Mouse (Mus musculus): ENCODE measurements around the gene Dcx. TPM values are rescaled to one million over a fixed set of nuclear protein-coding genes. Genes with fewer than 3 reads are reported as not detected.
A peak's percentile ranks its signal among the peaks of the same experiment; 100 is the strongest.

Dcx gene
- total RNA-seq (2021), result not detected

DNA sequence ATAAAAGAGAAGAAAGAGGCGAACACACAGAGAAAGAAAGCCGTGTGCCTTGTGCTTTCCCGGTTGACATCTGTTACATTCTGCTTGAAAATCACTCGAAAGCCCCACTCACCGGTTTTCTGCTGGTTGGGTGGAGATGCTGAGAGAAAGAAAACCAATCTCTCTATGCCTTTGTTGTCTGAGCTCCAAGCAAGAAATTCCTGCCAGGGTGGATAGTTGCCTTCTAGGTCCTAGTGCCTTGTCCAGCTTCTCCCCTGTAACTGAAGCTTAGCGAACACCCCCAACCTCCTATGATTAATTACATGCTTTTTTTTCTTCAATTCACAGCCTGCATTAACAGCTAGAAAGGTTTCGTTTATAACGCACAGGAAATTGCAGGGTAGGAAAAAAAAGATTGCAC lies at the start of gene Dcx:
Gene Dcx (minus strand): TSS at position 354 of the 400 bp plus-strand sequence.
- intact Hi-C loops (cut with DNase I), result no loop called here
- no peak for DNase-seq

DNA sequence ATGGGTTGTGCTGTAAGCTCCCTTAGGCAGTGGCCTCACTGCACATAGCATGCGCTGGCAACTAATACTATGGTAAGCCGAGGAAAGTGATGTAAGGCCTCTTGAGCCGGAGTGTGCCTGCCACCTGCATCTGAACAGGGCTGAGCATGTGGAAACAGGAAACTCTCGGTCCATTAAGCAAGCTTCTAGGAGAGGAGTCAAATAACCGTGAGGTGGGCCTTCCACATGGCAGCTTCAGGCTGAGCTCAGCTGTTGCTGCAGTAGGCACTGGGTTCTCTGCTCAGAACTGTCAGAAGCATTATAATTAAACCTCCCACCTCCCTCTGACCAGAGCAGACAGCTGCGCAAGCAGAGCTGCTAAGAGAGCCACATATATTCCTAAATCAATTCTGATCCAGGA lies 33.1 kb upstream of the Dcx start:
- DNase-seq, result no peak
- intact Hi-C loops (cut with DNase I), result no loop called here

DNA sequence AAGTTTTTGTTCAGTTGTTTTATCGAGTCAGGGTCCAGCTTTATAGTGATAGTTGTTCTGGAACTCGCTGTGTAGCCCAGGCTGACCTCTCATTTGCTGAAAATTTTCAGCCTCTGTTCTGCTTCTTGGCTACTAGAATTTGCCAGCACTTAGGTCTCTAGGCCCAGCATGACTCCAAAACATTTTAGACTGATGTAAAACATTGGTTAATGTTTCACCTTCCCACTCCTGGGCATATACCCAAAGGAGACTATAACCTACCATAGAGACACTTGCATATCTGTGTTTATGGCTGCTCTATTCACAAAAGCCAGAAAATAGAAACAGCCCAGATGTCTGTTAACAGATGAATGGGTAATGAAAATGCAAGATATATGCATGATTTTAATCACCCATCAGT lies 560 bp upstream of the Dcx start:
- intact Hi-C loops (cut with DNase I), result no loop called here
- DNase-seq, result no peak

DNA sequence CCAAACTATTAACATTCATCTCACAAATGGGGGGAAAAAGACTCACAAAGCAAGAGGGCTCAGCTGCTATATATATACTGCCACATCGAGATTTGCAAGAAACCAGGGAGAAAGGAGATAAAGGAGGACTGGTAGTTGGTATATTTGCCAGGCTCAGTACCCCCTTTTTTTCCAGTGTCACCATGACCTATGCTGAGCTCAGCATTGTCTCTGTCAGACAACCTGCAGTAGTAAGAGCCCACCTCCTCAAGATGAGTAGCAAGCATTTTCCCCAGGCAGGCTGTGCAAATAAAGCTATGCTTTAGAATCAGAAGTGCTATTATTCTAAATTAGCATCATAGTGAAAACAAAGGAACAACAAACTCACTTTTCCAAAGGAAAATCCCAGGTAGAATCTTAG lies 581 bp downstream of the Dcx start:
- no peak for DNase-seq
- intact Hi-C loops (cut with DNase I), result no loop called here

DNA sequence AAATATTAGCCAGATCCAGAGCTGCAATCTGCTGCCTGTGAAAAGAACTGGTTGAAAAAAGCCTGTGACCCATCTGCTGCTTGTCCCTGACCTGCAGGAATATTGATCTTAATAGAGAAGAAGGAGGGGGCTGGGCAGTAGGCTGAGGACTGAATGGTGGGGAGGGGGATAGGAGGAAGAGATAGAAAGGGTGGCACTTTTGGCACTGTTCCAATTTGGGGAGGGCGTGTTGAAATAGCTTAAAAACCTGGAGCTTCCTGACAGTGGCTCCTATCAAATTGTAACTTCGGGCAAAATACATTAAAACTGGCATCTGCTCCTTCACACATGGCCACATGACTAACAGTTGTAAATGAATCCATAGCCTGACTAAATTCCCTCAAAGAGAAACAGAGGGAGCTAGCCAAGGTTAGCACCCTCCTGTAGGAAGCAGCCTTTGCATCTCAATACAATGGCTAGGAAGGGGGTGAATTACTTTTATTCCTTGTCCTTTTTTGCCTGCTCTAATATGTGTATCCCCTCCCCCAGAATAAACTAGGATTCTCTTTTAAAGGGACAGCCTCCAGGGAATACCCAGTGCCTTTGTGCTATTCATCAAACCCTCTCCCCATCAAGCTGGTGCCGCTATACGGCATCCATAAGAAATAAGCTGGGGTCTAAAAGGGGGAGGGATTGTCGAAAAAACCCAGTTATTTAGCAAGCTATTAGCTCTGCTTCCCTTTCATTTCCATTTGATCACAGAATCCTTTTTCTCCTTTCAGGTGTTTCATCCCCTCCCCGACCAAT lies 1.5 kb downstream of the Dcx start:
- DNase-seq, result no peak
- intact Hi-C loops (cut with DNase I), result no loop called here

DNA sequence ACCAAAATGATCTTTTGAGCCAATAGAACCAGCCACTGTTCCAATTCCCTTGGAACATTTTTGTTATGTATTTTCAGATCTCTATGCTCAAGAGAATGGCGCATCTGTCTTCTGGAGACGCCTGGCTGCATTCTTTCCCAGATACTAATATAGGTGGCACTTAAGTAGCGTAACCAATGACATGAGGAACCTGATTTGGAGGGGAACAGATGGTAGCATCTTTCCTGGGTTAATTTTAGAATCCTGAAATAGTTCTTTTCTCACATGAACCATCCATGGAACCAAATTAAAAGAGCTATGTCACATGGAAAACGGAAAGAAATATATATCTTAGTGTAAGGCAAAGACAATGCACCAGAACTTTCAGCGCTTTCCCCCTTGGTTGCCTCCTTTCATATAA lies 11.0 kb downstream of the Dcx start:
- intact Hi-C loops (cut with DNase I), result no loop called here
- DNase-seq, result no peak

DNA sequence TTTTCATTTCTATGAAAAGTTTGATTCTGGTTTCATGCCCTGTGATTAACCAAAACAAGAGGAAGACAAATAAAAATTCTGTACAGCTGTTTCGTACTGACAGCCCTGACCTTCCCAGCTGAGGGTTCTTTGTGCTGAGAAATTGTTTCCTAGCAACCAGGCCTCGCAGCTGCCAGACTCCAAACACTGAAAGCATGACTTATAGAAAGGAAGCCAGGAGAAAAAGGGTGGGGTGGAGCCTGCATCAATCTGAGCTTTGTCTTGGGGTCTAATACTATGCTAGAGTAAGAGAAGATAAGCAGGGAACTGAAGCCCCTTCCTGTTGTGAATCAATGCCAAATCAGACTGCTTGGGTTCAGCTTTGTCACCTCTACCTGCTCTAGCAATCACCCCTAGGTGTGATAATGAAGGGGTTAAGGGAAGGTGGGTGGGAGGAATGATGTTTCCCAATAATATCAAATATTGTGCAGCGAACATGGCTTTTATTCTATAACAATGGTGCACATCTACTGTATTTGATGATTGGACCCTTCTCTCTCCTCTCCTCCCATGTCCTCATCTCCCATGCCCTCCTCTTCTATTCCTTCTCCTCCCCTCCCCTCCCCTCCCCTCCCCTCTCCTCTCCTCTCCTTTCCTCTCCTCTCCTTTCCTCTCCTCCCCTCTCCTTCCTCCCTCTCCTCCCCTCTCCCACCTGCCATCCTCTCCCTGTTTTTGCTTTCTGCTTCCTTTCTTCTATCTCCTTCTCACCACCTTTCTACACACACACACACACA lies 26.2 kb downstream of the Dcx start:
- intact Hi-C loops (cut with DNase I), result no loop called here
- peak in 1 of 2 experiments; percentile 10 for DNase-seq

DNA sequence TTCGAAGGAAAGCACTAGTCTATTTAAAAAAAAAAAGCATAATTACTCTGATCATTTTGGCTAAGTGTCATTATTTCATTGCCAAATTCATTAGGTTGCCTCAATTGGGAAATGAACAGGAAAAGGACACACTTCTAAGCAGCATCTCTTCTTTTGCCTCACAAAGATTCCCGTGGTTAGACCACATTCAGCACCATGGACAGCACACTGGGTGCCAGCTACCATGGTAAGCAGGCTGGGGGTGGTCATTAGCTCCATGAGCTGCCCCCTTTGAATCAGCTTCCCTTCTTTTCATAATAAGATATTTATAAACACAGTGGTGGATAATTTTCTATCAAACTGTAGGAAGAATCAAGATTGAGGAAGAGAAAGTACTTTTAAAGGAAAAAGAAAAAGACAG lies 28.4 kb downstream of the Dcx start:
- intact Hi-C loops (cut with DNase I), result no loop called here
- peak in 1 of 2 experiments; percentile 31 for DNase-seq

DNA sequence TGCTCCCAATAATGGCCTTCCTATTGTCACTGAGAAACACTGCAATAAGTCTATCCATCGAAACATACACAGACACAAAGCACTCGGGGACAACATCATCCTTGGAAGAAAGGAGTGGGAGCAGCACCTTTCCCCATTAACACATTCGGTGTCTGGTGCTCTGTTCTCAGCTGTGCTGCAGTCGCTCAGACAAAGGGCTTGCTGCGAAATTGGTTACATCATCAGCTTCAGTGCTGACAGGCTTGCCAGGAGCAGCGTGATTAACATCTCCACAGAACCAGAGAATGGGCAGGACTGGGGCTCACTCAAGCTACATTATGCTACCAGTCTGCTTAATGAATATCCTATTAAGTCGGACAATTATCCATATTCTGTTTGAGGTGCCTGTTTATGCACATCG lies 30.8 kb downstream of the Dcx start:
- intact Hi-C loops (cut with DNase I), result no loop called here
- DNase-seq, result no peak

DNA sequence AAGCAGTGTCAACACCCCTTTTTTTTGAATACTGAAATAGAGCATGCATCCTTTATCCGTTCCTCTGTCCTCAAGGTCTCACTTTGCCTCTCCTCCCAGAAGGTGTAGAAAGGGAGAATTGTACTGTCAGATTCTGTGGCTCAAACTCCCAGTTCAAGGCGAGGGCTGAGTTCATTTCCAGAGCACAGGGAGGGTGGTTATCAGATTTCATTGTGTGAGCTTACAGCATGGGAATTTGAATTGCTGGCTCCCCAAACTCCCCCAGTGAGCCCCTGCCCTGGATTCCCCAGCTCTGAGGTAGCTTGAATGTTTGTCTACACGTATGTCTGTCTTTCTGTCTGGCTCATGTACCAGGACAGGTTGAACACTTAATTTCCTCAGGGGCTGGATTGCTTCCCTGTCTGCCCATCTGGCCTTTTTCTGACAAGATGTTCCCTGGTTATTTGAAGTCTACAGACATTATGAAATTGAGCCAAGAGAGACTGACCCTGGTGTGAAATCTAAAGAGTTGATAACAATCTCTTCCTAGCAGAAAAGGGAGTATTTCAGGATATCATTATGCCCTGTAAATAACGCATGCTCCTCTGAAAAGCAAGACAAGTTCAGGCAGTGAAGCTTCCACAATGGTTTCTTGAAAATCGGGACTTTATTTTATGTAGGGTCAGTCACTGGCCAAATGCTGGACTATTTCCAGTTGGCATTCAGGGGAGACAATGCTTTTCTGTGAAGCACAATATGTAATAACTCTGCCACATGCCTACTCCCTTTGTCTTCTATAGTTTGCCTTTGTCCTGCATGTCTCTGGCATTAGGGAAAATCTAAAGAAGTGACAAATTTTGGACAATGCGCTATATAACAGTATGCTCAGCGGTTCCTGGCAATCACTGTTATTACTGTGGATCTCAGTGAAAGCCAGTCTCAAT lies 35.5 kb downstream of the Dcx start:
- DNase-seq, result no peak
- intact Hi-C loops (cut with DNase I), result no loop called here

DNA sequence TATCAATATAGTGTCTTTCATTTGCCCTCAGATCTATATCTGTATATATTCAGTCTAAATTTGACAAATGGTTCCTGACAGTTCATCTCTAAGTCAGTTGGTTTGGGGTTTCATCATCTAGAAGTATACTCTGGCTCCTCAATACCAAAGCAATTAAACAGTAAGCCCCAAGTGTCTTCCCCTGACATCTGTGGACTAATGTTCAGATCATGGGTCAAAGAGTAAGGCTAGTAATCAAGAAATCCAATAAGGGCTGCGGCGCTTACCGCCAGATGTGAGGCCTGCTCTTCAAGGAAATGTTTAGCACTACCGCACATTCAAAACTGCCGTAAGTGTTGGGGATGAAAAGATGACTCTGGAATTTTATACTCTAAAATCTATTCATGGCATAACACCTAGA lies 36.2 kb downstream of the Dcx start:
- no peak for DNase-seq
- intact Hi-C loops (cut with DNase I), result no loop called here

DNA sequence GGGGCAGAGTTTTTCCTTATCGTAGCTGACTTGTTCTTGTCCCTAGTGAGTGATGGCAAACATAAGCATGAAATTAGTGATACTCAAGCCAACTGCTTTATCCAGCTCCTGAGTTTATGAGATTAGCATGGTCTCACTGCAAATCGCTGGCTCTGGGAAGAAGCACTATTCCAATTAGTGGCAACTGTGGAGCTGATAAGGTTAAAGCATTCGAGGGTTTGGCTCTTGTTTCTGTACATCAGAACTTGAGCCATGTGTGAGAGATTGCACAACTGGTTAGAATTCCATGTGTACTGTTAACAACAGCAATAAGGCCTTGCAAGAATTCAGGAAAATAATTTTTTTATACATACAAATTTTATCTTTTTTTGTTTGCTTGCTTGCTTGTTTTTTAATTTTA lies 39.9 kb downstream of the Dcx start:
- no peak for DNase-seq
- intact Hi-C loops (cut with DNase I), result no loop called here

DNA sequence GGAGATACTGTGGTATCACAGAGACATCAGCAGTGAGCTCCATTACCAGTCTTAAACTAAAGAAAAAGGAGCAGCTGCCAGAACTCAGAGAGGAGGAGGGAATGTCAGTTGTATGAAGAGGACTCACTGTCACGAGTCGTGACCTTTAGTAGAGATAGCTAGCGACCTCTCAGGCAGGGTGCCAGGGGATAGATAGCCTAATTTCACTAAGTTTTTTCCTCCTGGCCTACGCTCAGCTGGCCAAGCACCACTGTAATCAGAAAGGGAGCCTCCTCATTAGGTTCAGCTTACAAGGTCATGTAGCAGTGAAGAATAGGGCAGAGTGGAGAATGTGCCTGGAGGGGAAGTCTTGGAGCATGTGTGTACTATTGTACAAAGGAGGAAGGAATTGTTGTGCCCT lies 47.3 kb downstream of the Dcx start:
- intact Hi-C loops (cut with DNase I), result no loop called here
- DNase-seq, result peak; percentile 54 to 61

DNA sequence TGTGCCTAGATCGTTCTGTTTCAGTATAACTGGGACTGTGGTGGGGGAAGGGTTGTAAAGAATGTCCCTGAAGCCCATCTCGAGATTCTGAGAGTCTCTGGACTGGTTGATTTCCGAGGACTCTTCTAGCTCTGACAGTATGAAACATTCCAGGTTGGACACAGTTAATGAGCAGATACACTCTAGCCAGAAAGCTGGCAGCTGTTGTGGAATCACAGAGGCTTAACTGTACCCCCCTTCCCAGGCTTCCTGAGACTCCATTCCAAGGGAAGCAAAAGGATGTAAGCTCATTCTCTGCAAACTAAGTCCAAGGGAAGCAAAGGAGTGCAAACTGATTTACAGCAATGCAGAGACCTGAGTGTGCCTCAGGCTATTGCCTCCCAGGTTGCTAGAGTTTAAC lies 48.2 kb downstream of the Dcx start:
- DNase-seq, result peak in 1 of 2 experiments; percentile 9

DNA sequence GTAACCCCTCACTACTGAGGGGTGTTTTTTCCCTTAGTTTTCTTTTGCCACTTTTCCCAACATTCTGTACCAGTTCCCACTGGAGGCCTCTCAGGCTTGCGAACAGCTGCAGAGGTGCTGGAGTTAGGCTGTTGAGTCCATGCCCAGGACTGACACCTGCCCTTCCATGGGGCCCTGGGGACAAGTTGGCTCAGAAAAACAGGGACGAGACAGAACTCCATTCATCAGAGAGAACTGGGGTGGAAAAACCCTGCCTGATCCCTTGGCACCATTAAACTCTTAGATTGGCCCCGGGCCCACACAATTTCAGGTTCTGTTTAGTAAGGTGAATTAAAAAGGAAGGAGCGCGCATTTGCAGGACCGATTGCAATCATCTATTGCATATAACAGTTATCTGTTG lies 48.8 kb downstream of the Dcx start:
- intact Hi-C loops (cut with DNase I), result no loop called here
- no peak for DNase-seq

More for the DNA sequence above, 48.2 kb downstream of the Dcx start:
- intact Hi-C loops (cut with DNase I), result no loop called here

DNA sequence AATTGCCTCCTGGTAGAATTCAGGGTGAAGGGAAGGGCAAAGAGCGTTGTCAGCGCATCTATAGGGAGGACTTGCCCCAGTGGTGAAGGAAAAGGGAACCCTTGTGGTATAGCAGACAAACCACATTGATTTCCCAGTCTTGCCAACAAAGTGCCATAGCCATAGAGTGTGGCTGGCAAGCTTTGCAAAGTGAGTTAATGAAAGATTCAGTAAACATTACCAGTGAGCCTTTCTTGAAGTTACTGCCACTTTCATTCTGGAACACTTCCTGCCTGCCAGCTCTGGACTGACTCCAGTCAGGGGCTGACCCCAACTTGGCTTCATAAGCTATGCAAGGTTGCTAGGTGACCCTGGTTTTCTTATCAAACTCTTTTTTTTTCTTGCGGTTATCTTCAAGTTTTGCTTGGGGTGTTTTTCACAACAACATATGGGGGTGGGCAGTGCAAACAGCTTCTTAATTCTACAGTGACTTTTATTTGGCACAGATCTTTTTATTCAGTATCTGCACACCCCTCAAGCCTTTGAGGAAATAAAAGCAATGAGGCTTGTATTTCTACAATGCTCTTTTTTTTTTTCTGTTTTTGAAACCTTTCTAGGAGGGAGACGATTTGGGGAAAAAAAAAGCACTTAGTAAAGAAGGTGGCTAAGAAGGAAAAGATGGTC lies 51.2 kb downstream of the Dcx start:
- DNase-seq, result peak in 1 of 2 experiments; percentile 3
- intact Hi-C loops (cut with DNase I), result no loop called here

DNA sequence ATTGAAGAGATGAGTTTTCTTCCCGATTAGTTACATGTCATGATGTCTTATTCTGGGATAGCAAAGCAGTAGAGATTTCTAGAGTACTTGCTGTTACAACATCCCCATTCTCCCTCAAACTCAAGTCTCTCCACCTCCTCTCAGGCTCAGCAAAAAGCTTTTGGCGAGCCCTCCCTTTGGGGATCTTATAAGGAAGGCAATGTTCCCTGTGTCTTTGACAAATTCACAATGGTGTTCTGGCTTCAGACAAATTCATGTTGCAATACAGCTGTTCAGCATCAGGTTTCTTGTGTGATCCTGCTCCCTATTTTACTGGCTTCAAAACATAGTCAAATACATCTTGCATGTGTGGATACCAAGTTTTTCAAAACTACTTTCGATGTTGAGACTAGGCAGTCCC lies 53.5 kb downstream of the Dcx start:
- intact Hi-C loops (cut with DNase I), result no loop called here
- DNase-seq, result no peak

DNA sequence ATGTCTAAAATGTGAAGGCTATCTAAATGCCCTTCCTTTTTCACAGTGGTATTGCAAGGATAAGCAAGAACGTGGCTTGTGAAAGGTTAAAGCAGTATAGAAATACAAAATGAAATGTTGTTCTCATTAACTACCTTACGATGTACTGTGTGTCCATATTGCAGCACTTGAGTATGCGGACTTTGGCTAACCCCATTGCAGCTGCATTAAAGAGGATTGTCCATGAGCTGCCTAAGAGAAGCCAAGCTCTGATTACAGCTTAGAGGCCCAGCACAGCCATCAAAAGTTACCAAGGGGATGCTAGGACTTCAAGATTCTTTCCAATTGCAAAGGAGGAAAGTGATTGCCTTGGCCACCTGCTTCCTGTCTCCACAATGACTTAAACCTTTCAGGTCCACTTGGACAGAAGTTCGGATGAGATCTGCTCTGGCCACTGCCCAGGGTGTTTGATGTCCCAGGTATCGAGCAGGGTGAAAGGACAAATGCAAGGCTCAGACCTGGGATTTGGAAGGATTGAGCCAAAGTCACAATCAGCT lies 65.9 kb downstream of the Dcx start:
- DNase-seq, result no peak
- intact Hi-C loops (cut with DNase I), result no loop called here

DNA sequence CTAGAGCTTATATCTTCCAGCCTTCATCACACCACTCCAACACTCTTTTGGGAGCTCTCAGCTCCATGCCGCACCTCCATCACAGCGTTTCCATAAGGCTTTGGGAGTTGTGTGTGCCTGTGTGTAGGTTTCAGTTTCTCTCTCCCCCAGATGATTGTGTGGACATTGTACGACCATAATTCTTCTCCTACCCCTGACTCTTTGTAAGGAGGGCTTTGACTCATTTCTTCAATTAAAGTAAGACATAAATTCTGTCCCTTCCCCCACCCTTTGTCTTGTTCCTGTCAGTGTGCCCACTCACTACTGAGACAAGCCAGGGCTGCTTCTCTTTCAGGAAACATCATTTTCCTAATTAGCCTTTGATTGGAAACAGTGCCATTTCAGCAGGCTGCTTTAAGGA lies 81.8 kb downstream of the Dcx start:
- no peak for DNase-seq
- intact Hi-C loops (cut with DNase I), result no loop called here

DNA sequence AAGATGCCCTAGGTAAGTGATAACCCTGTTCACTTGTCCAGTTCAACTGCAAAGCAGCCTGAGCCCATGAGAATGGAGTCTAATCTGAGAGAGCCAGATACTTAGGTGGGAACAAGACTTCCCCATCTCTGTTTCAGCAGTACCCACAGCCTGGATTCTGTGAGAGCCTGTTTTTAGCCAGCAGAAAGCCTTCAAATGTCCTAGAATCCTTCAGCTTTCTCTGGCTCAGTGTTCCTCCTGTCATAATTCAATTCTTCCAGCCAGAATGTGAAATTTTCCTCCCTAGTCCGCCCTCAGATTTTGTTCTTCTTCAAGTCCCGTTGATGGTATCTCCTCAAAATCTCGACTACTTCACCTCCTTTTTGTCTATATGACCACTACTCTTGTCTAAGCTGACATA lies 83.1 kb downstream of the Dcx start:
- no peak for DNase-seq
- intact Hi-C loops (cut with DNase I), result no loop called here
